Mouse (Mus musculus): Measurements from ENCODE around the gene Sfmbt1.

DNA sequence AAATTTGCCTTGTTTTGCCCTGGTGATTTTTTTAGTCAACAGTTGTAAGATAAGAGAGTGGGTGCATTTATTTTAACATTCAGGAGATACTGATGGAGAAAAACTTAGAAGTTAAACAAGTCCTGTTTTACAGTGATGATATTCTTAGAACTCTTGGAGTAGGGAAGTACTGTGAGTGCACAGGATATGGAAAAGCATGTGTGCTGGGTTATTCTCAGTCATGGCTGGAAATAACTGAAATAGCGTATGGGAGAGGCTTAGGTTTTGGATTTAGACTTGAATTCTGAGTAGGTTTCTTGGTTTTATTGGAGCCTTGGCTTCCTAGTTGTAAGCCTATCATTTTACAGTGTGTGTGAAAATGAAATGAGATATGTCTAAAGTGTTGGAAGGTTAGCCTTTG is 31.5 kb downstream of the Sfmbt1 start:
- TF ChIP-seq EP300 (IDR thresholded peaks at IDR 0.05; ENCODE audit: low read depth) (no peak), CTCF (IDR thresholded peaks at IDR 0.05; ENCODE audit: low read depth) (no peak)
